Mouse (Mus musculus): ENCODE results near the gene Clec3a. TPM values are rescaled to one million over a fixed set of nuclear protein-coding genes. Genes with fewer than 3 reads are reported as not detected.

The Clec3a gene
- polyA plus RNA-seq, 1 experiment from 2014 or later, result not detected

- H3K9ac ChIP-seq (ENCODE audit: low read length), result no peak overlapping the region
- no peaks in the 10 kb centered on the region for H3K36me3 ChIP-seq (ENCODE audit: control insufficient read depth, insufficient read depth, low read length)
- no peaks in the 10 kb centered on the region for H3K27me3 ChIP-seq (ENCODE audit: control insufficient read depth, insufficient read depth, low read length)
- no peaks in the 10 kb centered on the region for H3K4me1 ChIP-seq (ENCODE audit: control insufficient read depth, insufficient read depth, low read length)
- DNase-seq (ENCODE audit: low spot score, missing footprints), result no peak
- no peak overlapping the region for H3K27ac ChIP-seq (ENCODE audit: low read depth, low read length)
- H3K4me3 ChIP-seq (ENCODE audit: low read depth, low read length), result no peak overlapping the region
- WGBS, result 79% methylated on average over 3 of the region's 3 CpGs
- no peak for ATAC-seq (ENCODE audit: low FRiP score)
- H3K4me2 ChIP-seq, result no peak overlapping the region
- H3K9me3 ChIP-seq (ENCODE audit: control insufficient read depth, low read length), result no peaks in the 10 kb centered on the region
Observed at GRCm38 (mm10) chr8:114411421-114411820, 6.5 kb upstream of the Clec3a start.

- no peaks in the 10 kb centered on the region for H3K4me1 ChIP-seq (ENCODE audit: control insufficient read depth, insufficient read depth, low read length)
- no peaks in the 10 kb centered on the region for H3K9me3 ChIP-seq (ENCODE audit: control insufficient read depth, low read length)
- WGBS, result 58% methylated on average over 5 of the region's 5 CpGs
- no peaks in the 10 kb centered on the region for H3K36me3 ChIP-seq (ENCODE audit: control insufficient read depth, insufficient read depth, low read length)
- DNase-seq (ENCODE audit: low spot score, missing footprints) (no peak), ATAC-seq (ENCODE audit: low FRiP score) (no peak)
- no peak overlapping the region for H3K9ac ChIP-seq (ENCODE audit: low read length)
- no peak overlapping the region for H3K27ac ChIP-seq (ENCODE audit: low read depth, low read length)
- H3K4me3 ChIP-seq (ENCODE audit: low read depth, low read length), result no peak overlapping the region
- no peak overlapping the region for H3K4me2 ChIP-seq
- H3K27me3 ChIP-seq (ENCODE audit: control insufficient read depth, insufficient read depth, low read length), result no peaks in the 10 kb centered on the region
Observed at GRCm38 (mm10) chr8:114418486-114418885, 600 bp downstream of the Clec3a start.

GRCm38 (mm10) chr8:114418904-114419303 is 1.0 kb downstream of the Clec3a start:
- no peak overlapping the region for H3K4me3 ChIP-seq (ENCODE audit: low read depth, low read length)
- H3K4me2 ChIP-seq, result no peak overlapping the region
- no peak overlapping the region for H3K27ac ChIP-seq (ENCODE audit: low read depth, low read length)
- DNase-seq (ENCODE audit: low spot score, missing footprints) (no peak), ATAC-seq (ENCODE audit: low FRiP score) (no peak)
- no peaks in the 10 kb centered on the region for H3K27me3 ChIP-seq (ENCODE audit: control insufficient read depth, insufficient read depth, low read length)
- H3K36me3 ChIP-seq (ENCODE audit: control insufficient read depth, insufficient read depth, low read length), result no peaks in the 10 kb centered on the region
- H3K4me1 ChIP-seq (ENCODE audit: control insufficient read depth, insufficient read depth, low read length), result no peaks in the 10 kb centered on the region
- 74% methylated on average over 6 of the region's 6 CpGs for WGBS
- no peaks in the 10 kb centered on the region for H3K9me3 ChIP-seq (ENCODE audit: control insufficient read depth, low read length)
- no peak overlapping the region for H3K9ac ChIP-seq (ENCODE audit: low read length)

GRCm38 (mm10) chr8:114421544-114421943 is 3.7 kb downstream of the Clec3a start:
- no peak overlapping the region for H3K27ac ChIP-seq (ENCODE audit: low read depth, low read length)
- H3K9me3 ChIP-seq (ENCODE audit: control insufficient read depth, low read length), result no peaks in the 10 kb centered on the region
- H3K4me2 ChIP-seq, result no peak overlapping the region
- DNase-seq (ENCODE audit: low spot score, missing footprints) (no peak), ATAC-seq (ENCODE audit: low FRiP score) (no peak)
- no peaks in the 10 kb centered on the region for H3K4me1 ChIP-seq (ENCODE audit: control insufficient read depth, insufficient read depth, low read length)
- no peaks in the 10 kb centered on the region for H3K27me3 ChIP-seq (ENCODE audit: control insufficient read depth, insufficient read depth, low read length)
- WGBS, result 79% methylated on average over 4 of the region's 4 CpGs
- no peak overlapping the region for H3K9ac ChIP-seq (ENCODE audit: low read length)
- no peak overlapping the region for H3K4me3 ChIP-seq (ENCODE audit: low read depth, low read length)
- H3K36me3 ChIP-seq (ENCODE audit: control insufficient read depth, insufficient read depth, low read length), result no peaks in the 10 kb centered on the region

- Histone ChIP-seq H3K4me2 (no peak overlapping the region), H3K4me3 (ENCODE audit: low read depth, low read length) (no peak overlapping the region), H3K9ac (ENCODE audit: low read length) (no peak overlapping the region), H3K36me3 (ENCODE audit: control insufficient read depth, insufficient read depth, low read length) (no peaks in the 10 kb centered on the region), H3K27ac (ENCODE audit: low read depth, low read length) (no peak overlapping the region), H3K4me1 (ENCODE audit: control insufficient read depth, insufficient read depth, low read length) (peaks cover 6% of the 10 kb centered on the region), H3K9me3 (ENCODE audit: control insufficient read depth, low read length) (no peaks in the 10 kb centered on the region), H3K27me3 (ENCODE audit: control insufficient read depth, insufficient read depth, low read length) (no peaks in the 10 kb centered on the region)
- 15% methylated on average over 6 of the region's 6 CpGs for WGBS
- DNase-seq (ENCODE audit: low spot score, missing footprints), result peak; percentile 98
- ATAC-seq (ENCODE audit: low FRiP score), result no peak
Observed at GRCm38 (mm10) chr8:114438236-114438635, 20.4 kb downstream of the Clec3a start.

GRCm38 (mm10) chr8:114439334-114440204 is 21.7 kb downstream of the Clec3a start, which contains the start of gene Wwox:
Wwox (plus strand) TSS chr8:114439655.
- Histone ChIP-seq H3K4me3 (ENCODE audit: low read depth, low read length) (peak within 1 kb of the TSS; percentile 70), H3K9me3 (ENCODE audit: control insufficient read depth, low read length) (no peaks in the 10 kb centered on the region), H3K4me2 (peak within 1 kb of the TSS; percentile 76), H3K27ac (ENCODE audit: low read depth, low read length) (peak within 1 kb of the TSS; percentile 73), H3K4me1 (ENCODE audit: control insufficient read depth, insufficient read depth, low read length) (peaks cover 6% of the 10 kb centered on the region), H3K27me3 (ENCODE audit: control insufficient read depth, insufficient read depth, low read length) (no peaks in the 10 kb centered on the region), H3K9ac (ENCODE audit: low read length) (peak within 1 kb of the TSS; percentile 72), H3K36me3 (ENCODE audit: control insufficient read depth, insufficient read depth, low read length) (no peaks in the 10 kb centered on the region)
- ATAC-seq (ENCODE audit: low FRiP score) (peak; percentile 98), DNase-seq (ENCODE audit: low spot score, missing footprints) (peak; percentile 100)
- WGBS, result under 1% methylated on average over 53 of the region's 54 CpGs

- peak overlapping the region; percentile 72 for H3K9ac ChIP-seq (ENCODE audit: low read length)
- no peaks in the 10 kb centered on the region for H3K27me3 ChIP-seq (ENCODE audit: control insufficient read depth, insufficient read depth, low read length)
- H3K27ac ChIP-seq (ENCODE audit: low read depth, low read length), result no peak overlapping the region
- H3K4me1 ChIP-seq (ENCODE audit: control insufficient read depth, insufficient read depth, low read length), result peaks cover 6% of the 10 kb centered on the region
- WGBS, result 19% methylated on average over 5 of the region's 5 CpGs
- DNase-seq (ENCODE audit: low spot score, missing footprints), result no peak
- peak overlapping the region; percentile 76 for H3K4me2 ChIP-seq
- ATAC-seq (ENCODE audit: low FRiP score), result 0 out of 2 replicates have a peak, but pooled peaks have one; percentile 0
- no peaks in the 10 kb centered on the region for H3K9me3 ChIP-seq (ENCODE audit: control insufficient read depth, low read length)
- H3K36me3 ChIP-seq (ENCODE audit: control insufficient read depth, insufficient read depth, low read length), result no peaks in the 10 kb centered on the region
- H3K4me3 ChIP-seq (ENCODE audit: low read depth, low read length), result peak overlapping the region; percentile 70
Observed at GRCm38 (mm10) chr8:114440205-114440589, 22.3 kb downstream of the Clec3a start.

- H3K4me3 ChIP-seq (ENCODE audit: low read depth, low read length), result no peak overlapping the region
- H3K9ac ChIP-seq (ENCODE audit: low read length), result no peak overlapping the region
- no peaks in the 10 kb centered on the region for H3K27me3 ChIP-seq (ENCODE audit: control insufficient read depth, insufficient read depth, low read length)
- H3K4me2 ChIP-seq, result no peak overlapping the region
- 81% methylated on average over 4 of the region's 4 CpGs for WGBS
- peaks cover 6% of the 10 kb centered on the region for H3K4me1 ChIP-seq (ENCODE audit: control insufficient read depth, insufficient read depth, low read length)
- no peaks in the 10 kb centered on the region for H3K36me3 ChIP-seq (ENCODE audit: control insufficient read depth, insufficient read depth, low read length)
- ATAC-seq (ENCODE audit: low FRiP score) (no peak), DNase-seq (ENCODE audit: low spot score, missing footprints) (no peak)
- no peak overlapping the region for H3K27ac ChIP-seq (ENCODE audit: low read depth, low read length)
- H3K9me3 ChIP-seq (ENCODE audit: control insufficient read depth, low read length), result no peaks in the 10 kb centered on the region
Observed at GRCm38 (mm10) chr8:114441616-114442015, 23.7 kb downstream of the Clec3a start.

GRCm38 (mm10) chr8:114446884-114447283 is 29.0 kb downstream of the Clec3a start:
- DNase-seq (ENCODE audit: low spot score, missing footprints) (no peak), ATAC-seq (ENCODE audit: low FRiP score) (no peak)
- Histone ChIP-seq H3K36me3 (ENCODE audit: control insufficient read depth, insufficient read depth, low read length) (no peaks in the 10 kb centered on the region), H3K4me1 (ENCODE audit: control insufficient read depth, insufficient read depth, low read length) (no peaks in the 10 kb centered on the region), H3K4me2 (no peak overlapping the region), H3K9me3 (ENCODE audit: control insufficient read depth, low read length) (no peaks in the 10 kb centered on the region), H3K4me3 (ENCODE audit: low read depth, low read length) (no peak overlapping the region), H3K9ac (ENCODE audit: low read length) (no peak overlapping the region), H3K27ac (ENCODE audit: low read depth, low read length) (no peak overlapping the region), H3K27me3 (ENCODE audit: control insufficient read depth, insufficient read depth, low read length) (no peaks in the 10 kb centered on the region)
- WGBS, result 86% methylated on average over 7 of the region's 7 CpGs
